In genomic region chr11:31218009-31218408, GRCm38 (mm10) we compare ENCODE assay signal across 26 mouse cellular contexts. TPM values are rescaled to one million over a fixed set of nuclear protein-coding genes. Genes with fewer than 3 reads are reported as not detected.
DNase-seq lines count a peak whose midpoint lies in the region; ATAC-seq and TF ChIP-seq lines count a peak whose summit lies in the region.
"Had no signal": no experiment of that assay in that cellular context is flagged by ENCODE, and none has a peak within 500 bp of the region (broad histone marks: within the 10 kb centered on the region; RNA-seq: fewer than 3 reads in every experiment).

No protein-coding gene starts in this region.

- TF ChIP-seq EP300 in liver, postnatal 0 days (IDR thresholded peaks at IDR 0.05; ENCODE audit: low read depth) = no peak

- DNase-seq in midbrain, embryonic 10.5 days (ENCODE audit: low spot score) = no peak
- DNase-seq in gastrocnemius, adult 8-10 months (ENCODE audit: low spot score in 2 of 2) = no peak
- DNase-seq in liver, postnatal 0 days = no peak
- DNase-seq: adrenal gland, postnatal 14 days; gastrocnemius, adult 2 months; heart, adult 11 months; kidney, adult 9 months; kidney, postnatal 36 days; layer of hippocampus, adult 9-11 months; thymus, adult 18-20 months had no signal

- H3K4me3 ChIP-seq in midbrain, embryonic 12.5 days = no peak overlapping the region
- no peak overlapping the region for H3K4me3 ChIP-seq in midbrain, embryonic 10.5 days
- no peak overlapping the region for H3K4me3 ChIP-seq in forebrain, embryonic 13.5 days
- no peak overlapping the region for H3K4me3 ChIP-seq in hindbrain, embryonic 15.5 days
- no peak overlapping the region for H3K4me3 ChIP-seq in liver, postnatal 0 days (ENCODE audit: low read depth, low read length)
- H3K4me3 ChIP-seq: embryonic facial prominence, embryonic 13.5 days; gastrocnemius, adult 2 months; heart, embryonic 15.5 days; liver, embryonic 12.5 days; lung, embryonic 15.5 days had no signal

- H3K27ac ChIP-seq in midbrain, embryonic 12.5 days (replicated peaks) = no peak overlapping the region
- H3K27ac ChIP-seq in midbrain, embryonic 10.5 days (replicated peaks) = no peak overlapping the region
- no peak overlapping the region for H3K27ac ChIP-seq in forebrain, embryonic 13.5 days
- H3K27ac ChIP-seq in hindbrain, embryonic 15.5 days (replicated peaks) = no peak overlapping the region
- no peak overlapping the region for H3K27ac ChIP-seq in liver, postnatal 0 days (ENCODE audit: low read depth)
- H3K27ac ChIP-seq: embryonic facial prominence, embryonic 13.5 days; gastrocnemius, adult 2 months; heart, embryonic 15.5 days; liver, embryonic 12.5 days; lung, embryonic 15.5 days; macrophage had no signal

- no peak overlapping the region for H3K9ac ChIP-seq in midbrain, embryonic 12.5 days (replicated peaks)
- no peak overlapping the region for H3K9ac ChIP-seq in forebrain, embryonic 13.5 days
- H3K9ac ChIP-seq in hindbrain, embryonic 15.5 days = no peak overlapping the region
- H3K9ac ChIP-seq in liver, postnatal 0 days (replicated peaks) = no peak overlapping the region
- H3K9ac ChIP-seq: embryonic facial prominence, embryonic 13.5 days; heart, embryonic 15.5 days; liver, embryonic 12.5 days; lung, embryonic 15.5 days had no signal

- ATAC-seq in midbrain, embryonic 12.5 days (ENCODE audit: low FRiP score, low read depth) = peak; percentile 90
- peak; percentile 51 for ATAC-seq in forebrain, embryonic 13.5 days
- peak; percentile 72 for ATAC-seq in hindbrain, embryonic 15.5 days (ENCODE audit: low FRiP score, low read depth)
- no peak for ATAC-seq in liver, postnatal 0 days
- ATAC-seq in CD4-positive, CD25-positive, alpha-beta regulatory T cell, adult 4 months = no peak
- ATAC-seq: activated CD4-positive, CD25-positive, alpha-beta regulatory T cell, adult 4 months; liver, embryonic 12.5 days; Patski had no signal

- H3K9me3 ChIP-seq in midbrain, embryonic 12.5 days = no peaks in the 10 kb centered on the region
- H3K9me3 ChIP-seq in midbrain, embryonic 10.5 days (replicated peaks) = no peaks in the 10 kb centered on the region; the same call in 1 of the 2 replicates
- no peaks in the 10 kb centered on the region for H3K9me3 ChIP-seq in forebrain, embryonic 13.5 days (replicated peaks)
- no peaks in the 10 kb centered on the region for H3K9me3 ChIP-seq in hindbrain, embryonic 15.5 days
- H3K9me3 ChIP-seq in liver, postnatal 0 days (ENCODE audit: low read length) = no peaks in the 10 kb centered on the region
- H3K9me3 ChIP-seq: embryonic facial prominence, embryonic 13.5 days; heart, embryonic 15.5 days; liver, embryonic 12.5 days; lung, embryonic 15.5 days had no signal

- no peaks in the 10 kb centered on the region for H3K4me1 ChIP-seq in midbrain, embryonic 12.5 days
- no peaks in the 10 kb centered on the region for H3K4me1 ChIP-seq in midbrain, embryonic 10.5 days
- no peaks in the 10 kb centered on the region for H3K4me1 ChIP-seq in forebrain, embryonic 13.5 days
- H3K4me1 ChIP-seq in hindbrain, embryonic 15.5 days (replicated peaks) = no peaks in the 10 kb centered on the region
- peaks cover 2% of the 10 kb centered on the region; the same call in 1 of the 2 replicates for H3K4me1 ChIP-seq in liver, postnatal 0 days (ENCODE audit: insufficient read depth)
- H3K4me1 ChIP-seq: embryonic facial prominence, embryonic 13.5 days; heart, embryonic 15.5 days; liver, embryonic 12.5 days; lung, embryonic 15.5 days had no signal

- no peak for TF ChIP-seq CTCF in liver, postnatal 0 days (IDR thresholded peaks at IDR 0.05; ENCODE audit: low read depth)

- no peaks in the 10 kb centered on the region for H3K27me3 ChIP-seq in midbrain, embryonic 12.5 days
- H3K27me3 ChIP-seq in midbrain, embryonic 10.5 days (ENCODE audit: low read depth, poor library complexity, severe bottlenecking) = no peaks in the 10 kb centered on the region
- no peaks in the 10 kb centered on the region for H3K27me3 ChIP-seq in forebrain, embryonic 13.5 days
- H3K27me3 ChIP-seq in hindbrain, embryonic 15.5 days = no peaks in the 10 kb centered on the region
- no peaks in the 10 kb centered on the region for H3K27me3 ChIP-seq in liver, postnatal 0 days (ENCODE audit: insufficient read depth, low read length)
- H3K27me3 ChIP-seq: embryonic facial prominence, embryonic 13.5 days; heart, embryonic 15.5 days; liver, embryonic 12.5 days; lung, embryonic 15.5 days; Patski had no signal

- H3K4me2 ChIP-seq in midbrain, embryonic 12.5 days (replicated peaks) = no peak overlapping the region
- H3K4me2 ChIP-seq in forebrain, embryonic 13.5 days = no peak overlapping the region
- no peak overlapping the region for H3K4me2 ChIP-seq in hindbrain, embryonic 15.5 days
- H3K4me2 ChIP-seq in liver, postnatal 0 days (ENCODE audit: low read depth, low read length) = no peak overlapping the region
- H3K4me2 ChIP-seq: embryonic facial prominence, embryonic 13.5 days; heart, embryonic 15.5 days; liver, embryonic 12.5 days; lung, embryonic 15.5 days had no signal

- H3K36me3 ChIP-seq in midbrain, embryonic 12.5 days = no peaks in the 10 kb centered on the region
- H3K36me3 ChIP-seq in midbrain, embryonic 10.5 days = no peaks in the 10 kb centered on the region
- no peaks in the 10 kb centered on the region for H3K36me3 ChIP-seq in forebrain, embryonic 13.5 days (ENCODE audit: poor library complexity, severe bottlenecking)
- H3K36me3 ChIP-seq in hindbrain, embryonic 15.5 days = no peaks in the 10 kb centered on the region
- no peaks in the 10 kb centered on the region for H3K36me3 ChIP-seq in liver, postnatal 0 days (replicated peaks; ENCODE audit: insufficient read depth, low read length)
- H3K36me3 ChIP-seq: embryonic facial prominence, embryonic 13.5 days; heart, embryonic 15.5 days; liver, embryonic 12.5 days; lung, embryonic 15.5 days had no signal

RNA-seq across cellular contexts. Expression of gene Gm17332, which starts 35.7 kb away (rescaled TPM):
- polyA plus RNA-seq in midbrain, embryonic 12.5 days (2016; fragmentation: Nextera tagmentation; extraction: Ambion mirVana) = not detected in 2 replicates
- polyA plus RNA-seq in midbrain, embryonic 10.5 days (2016; fragmentation: Nextera tagmentation; extraction: Ambion mirVana) = not detected in 2 replicates
- polyA plus RNA-seq in forebrain, embryonic 13.5 days (2015; fragmentation: Nextera tagmentation; extraction: Ambion mirVana) = not detected in 2 replicates
- polyA plus RNA-seq in hindbrain, embryonic 15.5 days (2015; fragmentation: Nextera tagmentation; extraction: Ambion mirVana) = not detected in 2 replicates
- total RNA-seq in gastrocnemius, adult 8-10 months (2022) = not detected
- not detected in 2 replicates for polyA plus RNA-seq in liver, postnatal 0 days (2015; fragmentation: Nextera tagmentation; extraction: Ambion mirVana)
- polyA plus RNA-seq in CD4-positive, CD25-positive, alpha-beta regulatory T cell, adult 4 months (2017; shearing (Covaris generic)) = not detected
- total RNA-seq: adrenal gland, postnatal 14 days; gastrocnemius, adult 2 months; left cerebral cortex, adult 8-10 months had no signal
- polyA plus RNA-seq: activated CD4-positive, CD25-positive, alpha-beta regulatory T cell, adult 4 months; C2C12; embryonic facial prominence, embryonic 13.5 days; heart, embryonic 15.5 days; intestine, embryonic 14.5 days; limb, embryonic 11.5 days; liver, embryonic 12.5 days; lung, embryonic 15.5 days; macrophage; Patski; small intestine, adult 2 months had no signal

Comparison
In these comparisons a context has a peak if more than half of its experiments do, and no peak if none do; other contexts are left out.
1. ATAC-seq: peak in midbrain, embryonic 12.5 days (single experiment), forebrain, embryonic 13.5 days (single experiment) and hindbrain, embryonic 15.5 days (single experiment); none in liver, postnatal 0 days (single experiment) and CD4-positive, CD25-positive, alpha-beta regulatory T cell, adult 4 months (single experiment).